Mouse (Mus musculus): Measurements from ENCODE around the gene Ss18l1. TPM values are rescaled to one million over a fixed set of nuclear protein-coding genes. Genes with fewer than 3 reads are reported as not detected.
A peak's percentile ranks its signal among the peaks of the same experiment; 100 is the strongest.

The Ss18l1 gene
- polyA plus RNA-seq, 1 experiment from 2014 or later = 0.88 TPM

DNA sequence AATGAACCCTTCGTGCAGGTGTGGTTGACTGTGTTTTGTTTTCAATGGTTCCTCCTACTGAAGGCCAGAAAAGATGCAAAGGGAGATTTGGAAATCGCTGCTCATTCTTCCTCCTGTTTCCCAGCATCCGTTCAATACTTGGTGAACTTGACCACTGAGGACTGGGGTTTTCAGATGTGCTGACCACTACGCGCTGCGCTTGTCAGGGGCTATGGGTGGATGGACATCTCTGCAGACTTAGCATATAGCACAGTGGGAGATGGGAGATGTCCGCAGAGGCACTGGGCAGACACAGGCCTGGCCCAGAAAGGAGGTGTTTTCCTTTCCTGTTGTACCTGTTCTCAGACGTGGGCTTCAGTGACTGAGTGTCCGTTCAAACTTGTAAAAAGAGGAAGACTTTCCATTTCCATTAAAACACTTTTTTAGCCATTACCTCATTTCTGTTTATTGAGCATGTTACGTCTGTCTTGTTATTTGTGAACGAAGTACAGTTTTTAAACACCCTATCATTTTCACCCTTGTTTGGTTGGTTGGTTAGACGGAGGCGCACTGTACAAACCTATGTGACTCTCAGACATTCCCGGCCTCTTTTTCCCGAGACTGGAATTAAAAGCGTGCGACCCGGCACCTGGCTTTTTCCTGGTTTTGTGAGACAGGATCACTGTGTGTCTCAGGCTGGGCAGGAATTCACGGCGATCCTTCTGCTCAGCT, 27.6 kb downstream of the Ss18l1 start:
- H3K9me3 ChIP-seq (replicated peaks) = no peaks in the 10 kb centered on the region
- H3K27ac ChIP-seq (replicated peaks) = peak overlapping the region; percentile 67
- H3K4me3 ChIP-seq (replicated peaks) = peak overlapping the region; percentile 85
- peaks cover 7% of the 10 kb centered on the region; the same call in 1 of the 2 replicates for H3K36me3 ChIP-seq (replicated peaks)
- H3K9ac ChIP-seq = peak overlapping the region; percentile 72
- H3K4me2 ChIP-seq = peak overlapping the region; percentile 84
- no peaks in the 10 kb centered on the region for H3K27me3 ChIP-seq
- peaks cover 25% of the 10 kb centered on the region for H3K4me1 ChIP-seq (replicated peaks)
- WGBS (ENCODE audit: insufficient replicate concordance) = 28% methylated on average over 20 of the region's 20 CpGs
- peak; percentile 54 for ATAC-seq (ENCODE audit: insufficient read depth)

DNA sequence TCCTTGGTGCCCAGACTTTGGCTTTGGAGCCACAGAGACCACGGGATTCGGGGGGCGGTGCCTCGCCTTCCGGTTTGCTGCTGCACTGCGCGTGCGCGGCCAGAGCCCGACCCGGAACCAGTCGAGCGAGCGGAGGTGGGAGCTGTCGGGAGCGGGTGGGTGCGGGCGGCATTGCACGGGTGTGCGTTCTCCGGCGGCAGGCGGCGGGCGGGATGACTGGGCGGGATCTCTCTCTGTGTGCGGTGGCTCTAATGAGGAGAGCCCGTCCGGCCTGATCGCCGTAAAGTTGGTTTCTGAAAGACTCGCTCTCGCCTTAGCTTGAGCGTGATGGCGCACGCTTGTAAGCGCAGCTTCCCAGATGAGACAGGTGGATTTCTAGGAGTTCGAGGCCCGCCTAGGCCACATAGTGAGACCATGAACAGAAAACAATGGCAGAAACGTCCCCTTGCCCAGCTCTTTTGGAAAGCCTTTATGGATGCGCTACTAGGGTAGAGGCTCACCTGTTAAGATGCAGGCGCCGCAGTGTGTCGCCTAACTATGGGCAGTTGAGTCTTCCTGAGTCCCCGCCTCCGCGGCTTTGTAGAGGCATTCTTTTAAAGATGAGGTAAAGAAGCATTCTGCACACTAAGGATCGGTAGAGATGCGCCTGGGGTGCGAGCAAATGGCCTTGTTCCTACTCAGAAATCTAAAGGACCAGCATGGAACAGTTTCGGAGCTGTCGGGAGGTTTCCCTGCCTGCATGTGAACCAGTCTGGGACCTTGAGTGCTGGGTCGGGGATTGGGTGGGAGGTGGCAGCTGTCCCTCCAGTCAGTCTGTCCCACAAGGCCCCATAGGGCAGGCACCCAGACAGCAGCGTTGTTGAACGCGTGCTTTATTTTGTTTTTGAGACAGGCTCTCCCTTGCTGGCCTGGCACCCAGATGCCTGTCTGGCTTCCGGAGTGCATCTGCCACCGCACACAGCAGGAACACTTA, 28.5 kb downstream of the Ss18l1 start, which contains the start of gene Mtg2:
Mtg2 (plus strand) TSS at position 108 of the 973 bp plus-strand sequence.
- Histone ChIP-seq H3K36me3 (replicated peaks) (peaks cover 7% of the 10 kb centered on the region; the same call in 1 of the 2 replicates), H3K4me3 (replicated peaks) (peak within 1 kb of the TSS; percentile 85), H3K4me2 (peak within 1 kb of the TSS; percentile 84), H3K27ac (replicated peaks) (peak within 1 kb of the TSS; percentile 67), H3K9me3 (replicated peaks) (no peaks in the 10 kb centered on the region), H3K4me1 (replicated peaks) (peaks cover 25% of the 10 kb centered on the region), H3K27me3 (no peaks in the 10 kb centered on the region), H3K9ac (peak within 1 kb of the TSS; percentile 72)
- ATAC-seq (ENCODE audit: insufficient read depth) = peak; percentile 95
- WGBS (ENCODE audit: insufficient replicate concordance) = 6% methylated on average over 58 of the region's 58 CpGs

DNA sequence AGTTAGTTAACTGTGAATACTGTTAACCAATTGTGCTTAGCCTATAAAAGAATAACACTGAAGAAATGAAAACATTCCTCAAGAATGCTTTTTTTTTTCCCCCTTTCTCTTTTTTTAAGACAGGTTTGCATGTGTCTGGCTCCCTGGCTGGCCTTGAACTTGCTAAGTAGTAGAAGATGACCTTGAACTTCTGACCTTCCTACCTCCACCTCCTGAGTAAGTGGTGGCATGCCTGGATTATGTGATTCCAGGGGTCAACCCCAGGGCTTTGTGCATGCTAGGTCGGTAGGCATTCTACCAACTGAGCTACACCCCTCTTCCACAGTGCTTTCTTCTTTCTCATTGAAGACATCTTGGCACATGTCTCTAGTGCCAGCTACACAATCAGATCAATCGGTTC, 29.4 kb downstream of the Ss18l1 start:
- Histone ChIP-seq H3K27ac (replicated peaks) (no peak overlapping the region), H3K9me3 (replicated peaks) (no peaks in the 10 kb centered on the region), H3K9ac (no peak overlapping the region), H3K27me3 (no peaks in the 10 kb centered on the region), H3K4me3 (replicated peaks) (no peak overlapping the region), H3K4me1 (replicated peaks) (peaks cover 25% of the 10 kb centered on the region), H3K4me2 (peak overlapping the region; percentile 84; the same call in 1 of the 2 replicates), H3K36me3 (replicated peaks) (peaks cover 7% of the 10 kb centered on the region; the same call in 1 of the 2 replicates)
- 66% methylated on average over 2 of the region's 2 CpGs for WGBS (ENCODE audit: insufficient replicate concordance)
- no peak for ATAC-seq (ENCODE audit: insufficient read depth)

DNA sequence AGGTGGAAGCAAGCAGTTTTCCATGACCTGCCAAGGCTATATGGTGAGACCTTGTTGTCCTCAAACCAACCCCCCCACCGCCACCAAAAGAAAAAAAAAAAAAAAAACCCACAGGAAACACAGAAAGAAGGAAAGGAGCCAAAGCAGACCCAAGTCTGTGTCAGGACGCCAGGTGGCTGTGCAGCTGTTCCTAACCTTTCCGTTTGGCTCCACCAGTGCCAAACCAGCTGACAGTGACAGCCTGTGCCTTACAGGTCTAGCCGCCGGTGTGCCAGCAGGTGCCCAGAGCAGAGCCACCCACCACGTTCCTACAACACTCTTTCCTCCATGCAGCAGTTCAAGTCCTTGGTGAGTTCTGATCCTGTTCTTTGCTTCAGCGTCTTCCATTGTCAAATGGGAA, 30.6 kb downstream of the Ss18l1 start:
- H3K4me1 ChIP-seq (replicated peaks) = peaks cover 25% of the 10 kb centered on the region

DNA sequence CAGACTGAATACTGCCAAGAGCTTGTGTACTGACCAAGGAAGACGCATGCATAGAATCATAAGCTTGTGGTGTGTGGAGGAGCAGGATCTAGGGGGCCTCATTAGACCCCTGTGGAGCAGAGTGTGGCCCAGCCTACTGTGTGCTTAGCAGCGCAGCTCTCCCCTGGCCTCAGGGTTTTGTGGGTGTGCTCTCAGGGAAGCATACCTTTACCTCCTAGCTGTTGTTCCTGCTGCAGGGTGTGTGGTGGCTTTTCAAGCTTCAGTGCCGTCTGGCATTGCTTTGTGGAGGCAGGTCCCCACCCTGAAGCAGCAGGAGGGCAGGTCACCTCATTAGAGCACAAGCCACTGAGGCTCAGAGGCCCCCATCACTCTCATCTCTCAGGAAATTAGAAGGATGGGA, 35.3 kb downstream of the Ss18l1 start:
- no peak for ATAC-seq (ENCODE audit: insufficient read depth)
- H3K4me3 ChIP-seq (replicated peaks) = no peak overlapping the region
- no peaks in the 10 kb centered on the region for H3K9me3 ChIP-seq (replicated peaks)
- no peaks in the 10 kb centered on the region for H3K4me1 ChIP-seq (replicated peaks)
- no peak overlapping the region for H3K4me2 ChIP-seq
- peaks cover 11% of the 10 kb centered on the region; the same call in 1 of the 2 replicates for H3K36me3 ChIP-seq (replicated peaks)
- no peak overlapping the region for H3K9ac ChIP-seq
- 62% methylated on average over 3 of the region's 3 CpGs for WGBS (ENCODE audit: insufficient replicate concordance)
- no peak overlapping the region for H3K27ac ChIP-seq (replicated peaks)
- no peaks in the 10 kb centered on the region for H3K27me3 ChIP-seq

More for the DNA sequence above, 30.6 kb downstream of the Ss18l1 start:
- no peak overlapping the region for H3K27ac ChIP-seq (replicated peaks)
- ATAC-seq (ENCODE audit: insufficient read depth) = no peak
- no peak overlapping the region for H3K9ac ChIP-seq
- H3K27me3 ChIP-seq = no peaks in the 10 kb centered on the region
- H3K9me3 ChIP-seq (replicated peaks) = no peaks in the 10 kb centered on the region
- no peak overlapping the region for H3K4me2 ChIP-seq
- 70% methylated on average over 7 of the region's 7 CpGs for WGBS (ENCODE audit: insufficient replicate concordance)
- peaks cover 7% of the 10 kb centered on the region; the same call in 1 of the 2 replicates for H3K36me3 ChIP-seq (replicated peaks)
- no peak overlapping the region for H3K4me3 ChIP-seq (replicated peaks)

DNA sequence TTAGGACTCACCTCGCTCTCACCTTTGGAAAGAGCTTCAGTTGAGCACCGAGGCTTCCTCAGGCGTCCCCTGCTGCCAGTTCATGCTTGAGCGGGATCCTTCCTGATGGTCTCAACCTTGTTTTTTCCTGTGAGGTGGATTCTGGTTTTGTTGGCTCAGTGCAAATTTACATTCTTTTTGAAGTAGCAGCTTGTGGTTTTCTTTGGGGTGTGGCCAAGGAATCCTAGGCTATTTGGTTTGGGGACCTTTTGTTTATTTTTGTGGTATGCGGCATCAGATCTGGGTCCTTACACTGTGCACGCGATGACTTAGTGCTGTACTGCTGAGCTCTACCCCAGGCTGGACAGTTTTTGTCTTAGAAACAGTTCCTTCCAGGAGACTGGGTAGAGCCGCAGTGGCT, 38.4 kb downstream of the Ss18l1 start:
- Histone ChIP-seq H3K4me2 (no peak overlapping the region), H3K27ac (replicated peaks) (no peak overlapping the region), H3K4me3 (replicated peaks) (no peak overlapping the region), H3K27me3 (no peaks in the 10 kb centered on the region), H3K4me1 (replicated peaks) (no peaks in the 10 kb centered on the region), H3K9ac (no peak overlapping the region), H3K9me3 (replicated peaks) (no peaks in the 10 kb centered on the region), H3K36me3 (replicated peaks) (0 out of 2 replicates have a peak, but pooled peaks cover 7% of the 10 kb centered on the region)
- 73% methylated on average over 8 of the region's 8 CpGs for WGBS (ENCODE audit: insufficient replicate concordance)
- ATAC-seq (ENCODE audit: insufficient read depth) = no peak

DNA sequence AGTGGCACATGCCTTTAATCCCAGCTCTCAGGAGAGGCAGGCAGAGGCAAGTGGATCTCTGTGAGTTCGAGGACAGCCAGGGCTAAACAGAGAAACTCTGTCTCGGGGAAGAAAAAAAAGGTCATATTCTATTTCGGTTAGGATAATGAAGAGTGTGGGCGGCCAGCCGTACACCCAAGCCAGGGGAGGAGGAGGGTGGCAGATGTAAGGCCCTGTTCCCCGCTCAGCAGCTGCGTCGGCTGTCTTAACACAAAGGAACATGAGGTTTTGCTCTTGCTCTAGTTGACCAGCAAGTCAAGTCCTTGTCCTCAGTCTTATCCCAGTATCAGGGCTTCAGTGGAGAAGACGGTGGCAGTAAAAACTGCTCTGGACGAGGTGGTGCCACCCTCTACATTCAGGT, 40.8 kb downstream of the Ss18l1 start:
- H3K4me2 ChIP-seq = no peak overlapping the region
- WGBS (ENCODE audit: insufficient replicate concordance) = 70% methylated on average over 10 of the region's 10 CpGs
- no peak overlapping the region for H3K27ac ChIP-seq (replicated peaks)
- H3K4me3 ChIP-seq (replicated peaks) = no peak overlapping the region
- no peak for ATAC-seq (ENCODE audit: insufficient read depth)
- no peaks in the 10 kb centered on the region for H3K27me3 ChIP-seq
- no peaks in the 10 kb centered on the region for H3K4me1 ChIP-seq (replicated peaks)
- no peak overlapping the region for H3K9ac ChIP-seq
- no peaks in the 10 kb centered on the region for H3K9me3 ChIP-seq (replicated peaks)
- 0 out of 2 replicates have a peak, but pooled peaks cover 7% of the 10 kb centered on the region for H3K36me3 ChIP-seq (replicated peaks)

DNA sequence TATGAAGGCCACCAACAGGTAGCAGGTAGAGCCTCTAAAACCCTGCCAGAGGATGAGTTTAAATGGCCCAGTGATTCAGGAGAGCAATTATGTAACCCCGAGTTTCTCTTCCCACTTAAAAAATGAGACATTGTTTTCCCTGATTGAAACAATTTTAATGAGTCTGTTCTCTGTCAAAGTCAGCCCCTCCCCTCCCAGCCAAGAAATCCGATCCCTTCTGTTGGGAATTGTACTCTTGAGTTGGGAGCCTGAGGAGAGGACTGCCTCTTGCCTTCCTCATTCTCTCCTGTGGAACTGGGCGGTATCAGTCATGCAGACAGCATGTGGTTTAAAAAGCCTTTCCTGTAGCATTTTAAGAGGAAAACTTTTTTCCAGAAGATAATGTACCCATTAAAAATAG, 42.3 kb downstream of the Ss18l1 start:
- WGBS (ENCODE audit: insufficient replicate concordance) = 44% methylated on average over 3 of the region's 3 CpGs

DNA sequence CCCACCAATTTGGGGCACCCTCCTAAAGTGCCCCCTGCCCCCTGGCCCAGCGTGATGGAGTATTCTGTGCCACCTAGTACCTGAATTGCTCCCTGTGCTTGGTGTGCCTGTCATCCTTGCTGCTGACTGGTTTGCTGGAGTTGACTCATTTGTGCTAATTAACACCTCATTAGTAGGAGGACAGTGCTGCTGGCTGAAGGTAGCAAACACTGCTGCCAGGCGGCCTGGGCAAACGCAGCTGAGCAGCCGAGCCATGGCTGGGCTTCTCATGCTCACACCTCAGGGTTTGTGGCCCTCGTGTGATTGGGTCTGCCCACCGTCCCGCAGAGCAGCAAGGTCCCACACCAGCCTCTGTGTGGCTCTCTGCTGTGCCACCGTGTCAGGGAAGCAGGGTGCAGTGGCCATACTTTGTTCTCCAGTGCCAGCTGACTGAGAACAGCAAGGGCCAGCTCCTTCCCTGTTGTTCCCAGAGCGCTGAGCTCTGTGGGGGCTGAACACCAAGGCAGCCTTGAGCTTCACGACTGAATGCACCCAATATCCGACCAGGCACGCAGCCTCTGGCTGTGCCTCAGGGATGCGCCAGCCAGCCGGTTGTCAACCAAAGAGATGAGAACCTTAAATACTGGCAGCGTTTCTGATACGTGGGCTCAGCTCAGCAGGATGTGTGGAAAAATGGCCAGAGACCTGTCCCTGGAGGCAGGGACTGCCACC, 43.8 kb downstream of the Ss18l1 start:
- Histone ChIP-seq H3K9ac (no peak overlapping the region), H3K4me3 (replicated peaks) (no peak overlapping the region), H3K4me1 (replicated peaks) (no peaks in the 10 kb centered on the region), H3K36me3 (replicated peaks) (0 out of 2 replicates have a peak, but pooled peaks cover 3% of the 10 kb centered on the region), H3K4me2 (no peak overlapping the region), H3K27me3 (no peaks in the 10 kb centered on the region), H3K27ac (replicated peaks) (no peak overlapping the region), H3K9me3 (replicated peaks) (no peaks in the 10 kb centered on the region)
- WGBS (ENCODE audit: insufficient replicate concordance) = 67% methylated on average over 16 of the region's 16 CpGs
- ATAC-seq (ENCODE audit: insufficient read depth) = no peak

More for the DNA sequence above, 42.3 kb downstream of the Ss18l1 start:
- H3K4me1 ChIP-seq (replicated peaks) = no peaks in the 10 kb centered on the region
- no peak overlapping the region for H3K4me2 ChIP-seq
- no peak overlapping the region for H3K27ac ChIP-seq (replicated peaks)
- H3K27me3 ChIP-seq = no peaks in the 10 kb centered on the region
- H3K9me3 ChIP-seq (replicated peaks) = no peaks in the 10 kb centered on the region
- no peak for ATAC-seq (ENCODE audit: insufficient read depth)
- no peak overlapping the region for H3K9ac ChIP-seq
- 0 out of 2 replicates have a peak, but pooled peaks cover 7% of the 10 kb centered on the region for H3K36me3 ChIP-seq (replicated peaks)
- no peak overlapping the region for H3K4me3 ChIP-seq (replicated peaks)

DNA sequence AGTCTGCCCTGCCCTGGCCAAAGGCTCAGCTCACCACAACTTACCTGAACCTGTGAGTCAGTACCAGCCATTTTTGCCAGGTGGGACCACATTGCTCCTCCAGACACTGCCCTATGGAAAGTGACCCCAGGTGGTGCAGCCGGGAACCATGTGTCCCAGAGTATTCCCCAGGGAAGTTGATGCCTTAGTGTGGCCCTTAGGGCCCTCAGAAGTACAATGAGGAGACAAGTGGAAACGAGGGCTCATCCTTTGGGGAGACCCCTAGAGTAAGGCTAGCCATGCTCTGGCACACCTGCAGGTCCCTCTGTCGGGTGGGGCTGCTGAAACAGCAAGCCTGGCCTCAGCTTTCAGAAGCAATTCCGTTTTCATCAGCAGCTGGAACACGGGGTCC, 44.3 kb downstream of the Ss18l1 start:
- H3K4me2 ChIP-seq = no peak overlapping the region
- no peak overlapping the region for H3K9ac ChIP-seq
- no peak overlapping the region for H3K4me3 ChIP-seq (replicated peaks)
- H3K4me1 ChIP-seq (replicated peaks) = no peaks in the 10 kb centered on the region
- no peaks in the 10 kb centered on the region for H3K27me3 ChIP-seq
- H3K36me3 ChIP-seq (replicated peaks) = 0 out of 2 replicates have a peak, but pooled peaks cover 3% of the 10 kb centered on the region
- ATAC-seq (ENCODE audit: insufficient read depth) = no peak
- no peak overlapping the region for H3K27ac ChIP-seq (replicated peaks)
- H3K9me3 ChIP-seq (replicated peaks) = no peaks in the 10 kb centered on the region
- 63% methylated on average over 5 of the region's 5 CpGs for WGBS (ENCODE audit: insufficient replicate concordance)
